Mouse (Mus musculus) E14TG2a.4 (cell line): ENCODE results near the gene Sgms1.
A peak's percentile ranks its signal among the peaks of the same experiment; 100 is the strongest.

Source experiments
- H3K27me3 ChIP-seq: 2 replicates; pipeline ENCODE4 v1.6.1; 2014; ENCODE audit warnings: low read length, control low read depth; ENCODE audit not compliant: insufficient read depth
- H3K36me3 ChIP-seq: 2 replicates; pipeline ENCODE4 v1.6.1; 2014; ENCODE audit warnings: low read length, control low read depth; ENCODE audit not compliant: insufficient read depth
- H3K4me1 ChIP-seq: replicated peaks from 2 replicates; pipeline ENCODE4 v1.6.1; 2014; ENCODE audit warnings: low read depth, low read length, control low read depth
- H3K4me3 ChIP-seq: replicated peaks from 2 replicates; pipeline ENCODE4 v1.5.1; 2014; ENCODE audit warnings: mild to moderate bottlenecking, low read length
- H3K9me3 ChIP-seq: 2 replicates; pipeline ENCODE4 v1.6.1; 2014; ENCODE audit warnings: low read length, control low read depth
- CTCF ChIP-seq: conservative IDR thresholded peaks from 2 replicates; pipeline ENCODE4 v1.5.1; 2014; ENCODE audit warnings: low read length
- NANOG ChIP-seq: IDR thresholded peaks from 2 replicates; pipeline ENCODE4 v1.6.1; 2014; ENCODE audit warnings: borderline replicate concordance, low read length, mixed read lengths
- POU5F1 ChIP-seq: IDR thresholded peaks from 2 replicates; pipeline ENCODE4 v1.6.1; 2014; ENCODE audit warnings: low read length, borderline replicate concordance

Sgms1 gene

DNA sequence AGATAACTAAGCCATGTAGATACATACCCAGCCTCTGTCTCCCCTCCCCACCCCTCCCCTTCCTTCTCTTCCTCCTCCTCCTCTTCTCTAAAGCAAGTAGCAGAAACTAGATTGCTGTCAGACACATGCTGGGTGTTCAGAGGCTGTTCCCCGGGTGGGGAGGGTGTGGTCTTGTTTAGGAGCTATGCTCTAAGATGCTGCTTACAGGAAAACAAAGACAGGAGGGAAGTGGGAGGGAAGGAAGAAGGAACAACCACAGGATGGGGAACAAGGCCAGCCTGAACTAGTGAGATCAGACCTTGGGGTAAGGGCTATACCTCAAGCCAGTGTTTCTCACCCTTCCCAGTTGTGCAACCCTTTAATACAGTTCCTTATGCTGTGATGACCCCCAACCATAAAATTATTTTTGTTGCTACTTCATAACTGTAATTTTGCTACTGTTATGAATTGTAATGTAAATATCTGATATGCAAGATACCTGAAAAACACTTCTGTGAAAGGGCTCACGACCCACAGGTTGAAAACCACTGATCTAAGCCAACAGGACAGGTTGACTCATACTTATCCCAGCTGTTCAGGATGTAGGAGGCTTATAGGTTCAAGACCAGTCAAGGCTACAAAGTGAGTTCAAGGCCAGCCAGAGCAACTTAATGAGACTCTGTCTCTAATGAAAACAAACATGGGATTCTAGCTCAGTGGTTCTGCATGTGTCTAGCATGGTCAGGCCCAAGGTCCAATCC, 61.3 kb downstream of the Sgms1 start:
- Histone ChIP-seq H3K27me3 (no peaks in the 10 kb centered on the region), H3K9me3 (no peaks in the 10 kb centered on the region), H3K4me1 (peaks cover 39% of the 10 kb centered on the region), H3K4me3 (no peak overlapping the region), H3K36me3 (no peaks in the 10 kb centered on the region)
- TF ChIP-seq CTCF (no peak), NANOG (no peak)

DNA sequence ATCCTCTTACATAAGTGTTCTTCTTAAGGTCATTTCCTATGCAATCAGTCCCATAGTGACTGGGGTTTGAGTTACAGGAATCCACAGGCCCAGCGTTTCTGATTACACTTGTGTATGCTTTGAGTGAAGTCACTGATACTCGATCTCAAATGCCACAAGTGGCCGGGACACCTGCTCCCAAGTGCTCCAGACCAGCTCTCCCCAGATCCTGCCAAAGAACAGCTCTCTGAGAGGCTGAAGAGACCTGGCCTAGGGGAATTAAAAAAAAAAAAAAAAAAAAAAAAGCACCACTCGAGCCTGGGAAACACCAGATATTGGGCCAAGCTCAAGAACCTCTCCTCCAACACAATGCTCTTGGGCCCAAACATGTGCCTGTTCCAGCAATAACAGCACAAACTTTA, 62.9 kb downstream of the Sgms1 start:
- H3K4me3 ChIP-seq = no peak overlapping the region
- H3K27me3 ChIP-seq = no peaks in the 10 kb centered on the region
- H3K9me3 ChIP-seq = no peaks in the 10 kb centered on the region
- no peaks in the 10 kb centered on the region for H3K36me3 ChIP-seq
- TF ChIP-seq NANOG = no peak
- no peak for TF ChIP-seq CTCF
- no peak for TF ChIP-seq POU5F1
- H3K4me1 ChIP-seq = peaks cover 50% of the 10 kb centered on the region

DNA sequence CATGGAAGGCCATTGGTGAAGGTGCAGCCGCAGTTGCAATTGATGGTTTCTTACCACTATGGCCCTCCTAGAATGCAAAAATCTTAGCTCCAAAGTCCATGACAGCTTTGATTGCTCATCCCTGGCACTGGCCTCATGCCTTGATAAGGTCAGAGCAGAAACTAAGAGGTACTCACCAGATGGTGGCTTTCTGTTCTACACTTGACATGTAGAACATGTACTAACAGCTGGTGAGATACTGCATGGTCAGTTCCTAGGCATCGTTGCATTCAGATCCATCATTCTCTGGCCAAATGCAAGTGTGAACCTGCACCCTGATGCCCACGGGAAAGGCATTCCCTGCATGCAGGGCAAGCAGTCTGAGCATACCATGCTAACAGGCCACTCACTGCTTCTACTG, 63.4 kb downstream of the Sgms1 start:
- no peaks in the 10 kb centered on the region for H3K27me3 ChIP-seq
- H3K4me1 ChIP-seq = peaks cover 53% of the 10 kb centered on the region
- TF ChIP-seq POU5F1 (no peak), NANOG (no peak), CTCF (no peak)
- H3K9me3 ChIP-seq = no peaks in the 10 kb centered on the region
- no peak overlapping the region for H3K4me3 ChIP-seq
- no peaks in the 10 kb centered on the region for H3K36me3 ChIP-seq

DNA sequence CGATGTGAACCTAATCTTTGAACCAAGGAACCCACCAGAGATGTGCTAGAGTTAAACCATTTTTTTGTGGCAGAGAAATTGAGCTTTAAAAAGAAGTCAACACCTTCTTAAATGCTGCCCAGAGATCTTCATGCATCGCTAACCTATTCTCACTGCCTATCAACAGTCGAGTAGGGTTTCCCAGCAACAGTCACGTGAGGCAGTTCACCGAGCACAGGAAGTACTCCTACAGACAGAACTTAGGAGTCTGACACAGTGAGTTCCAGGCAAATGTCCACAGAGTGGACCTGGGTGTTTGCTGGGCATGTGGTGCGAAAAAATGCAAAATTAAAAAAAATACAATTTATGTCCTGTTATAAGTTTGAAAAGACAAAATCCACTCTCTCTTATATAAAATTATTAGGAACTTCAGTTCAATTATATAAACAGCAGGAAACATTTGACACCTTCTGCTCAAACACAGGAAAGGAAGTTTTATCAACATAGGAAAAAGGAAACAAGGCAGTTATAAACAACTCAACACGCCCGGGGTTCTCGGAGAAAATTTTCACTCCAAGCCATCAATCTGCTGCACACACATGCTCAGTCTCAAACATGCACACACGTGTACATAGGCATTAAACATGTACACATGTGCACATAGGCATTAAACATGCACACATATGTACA, 64.3 kb downstream of the Sgms1 start:
- Histone ChIP-seq H3K36me3 (no peaks in the 10 kb centered on the region), H3K4me3 (no peak overlapping the region), H3K4me1 (peaks cover 59% of the 10 kb centered on the region), H3K9me3 (no peaks in the 10 kb centered on the region), H3K27me3 (no peaks in the 10 kb centered on the region)
- TF ChIP-seq POU5F1 (no peak), NANOG (no peak)

DNA sequence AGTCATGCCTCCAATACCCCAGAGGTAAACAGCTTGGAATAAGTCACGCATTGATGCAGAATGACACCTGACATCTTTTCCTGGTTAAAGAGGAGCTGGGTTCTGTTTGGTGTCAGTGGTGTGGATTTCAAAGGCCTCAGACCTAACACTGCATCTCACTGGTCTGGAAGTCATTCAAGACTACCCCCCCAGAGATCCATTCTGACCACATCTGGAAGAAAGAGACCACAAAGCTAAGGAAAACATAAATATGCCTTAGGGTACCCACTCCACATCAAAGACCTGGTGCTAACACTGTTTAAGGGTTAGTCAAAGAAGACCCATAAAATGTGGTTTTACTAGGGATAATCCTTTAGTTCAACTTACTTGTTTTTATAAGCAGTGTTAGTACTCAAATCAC, 65.0 kb downstream of the Sgms1 start:
- peaks cover 66% of the 10 kb centered on the region for H3K4me1 ChIP-seq
- H3K4me3 ChIP-seq = no peak overlapping the region
- no peaks in the 10 kb centered on the region for H3K27me3 ChIP-seq
- TF ChIP-seq CTCF (no peak), NANOG (no peak), POU5F1 (no peak)
- no peaks in the 10 kb centered on the region for H3K9me3 ChIP-seq
- no peaks in the 10 kb centered on the region for H3K36me3 ChIP-seq

DNA sequence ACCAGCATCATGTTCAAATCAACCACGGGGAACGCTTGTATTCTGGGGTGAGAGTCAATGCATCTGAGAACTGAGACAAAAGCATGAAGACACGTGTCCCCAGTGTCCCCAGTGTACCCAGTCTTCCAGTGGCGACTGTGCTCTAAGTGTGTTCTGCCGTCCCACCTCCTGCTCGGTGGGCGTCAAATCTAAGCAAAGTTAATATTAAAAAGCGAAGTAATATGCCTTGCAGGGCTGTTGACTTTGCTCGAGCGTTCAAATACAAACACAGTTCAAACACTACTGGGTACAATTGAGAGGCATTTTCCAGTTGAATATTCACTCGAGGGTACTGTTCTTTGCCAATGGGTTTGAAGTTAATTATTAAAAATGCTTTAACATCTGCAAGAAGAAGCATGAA, 66.4 kb downstream of the Sgms1 start:
- Histone ChIP-seq H3K4me3 (no peak overlapping the region), H3K9me3 (no peaks in the 10 kb centered on the region), H3K27me3 (no peaks in the 10 kb centered on the region), H3K4me1 (peaks cover 70% of the 10 kb centered on the region), H3K36me3 (no peaks in the 10 kb centered on the region)
- TF ChIP-seq CTCF (no peak), POU5F1 (no peak), NANOG (no peak)

DNA sequence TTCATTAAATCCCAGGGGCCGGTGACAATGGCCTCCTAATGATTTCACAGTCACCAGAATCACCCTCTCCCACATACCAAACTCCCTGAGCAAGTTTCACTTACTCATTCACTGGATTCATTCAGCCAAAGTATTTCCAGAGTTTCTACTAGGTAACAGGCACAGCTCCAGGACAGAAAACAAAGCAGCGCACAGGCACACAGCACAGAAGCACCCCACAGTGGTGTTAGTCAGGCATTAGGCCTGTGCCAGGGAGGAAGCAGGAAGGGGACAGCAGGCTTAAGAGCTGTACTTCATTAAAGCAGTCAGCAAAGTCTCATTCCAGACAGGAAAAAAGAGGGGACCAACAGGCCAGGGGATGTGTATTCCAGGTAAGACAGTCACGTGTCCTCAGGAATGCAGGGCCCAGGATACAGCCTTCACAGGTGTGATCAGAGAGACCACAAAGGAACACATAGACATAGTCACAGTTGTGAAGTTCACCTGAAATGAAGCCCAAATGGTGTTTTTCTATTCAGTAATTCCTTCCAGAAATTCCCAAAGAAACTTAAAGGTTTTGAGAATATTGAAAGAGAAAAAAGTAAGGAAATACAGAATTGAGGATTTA, 67.0 kb downstream of the Sgms1 start:
- Histone ChIP-seq H3K9me3 (no peaks in the 10 kb centered on the region), H3K36me3 (no peaks in the 10 kb centered on the region), H3K27me3 (no peaks in the 10 kb centered on the region), H3K4me1 (peaks cover 66% of the 10 kb centered on the region), H3K4me3 (no peak overlapping the region)
- TF ChIP-seq POU5F1 (no peak), NANOG (no peak), CTCF (no peak)

DNA sequence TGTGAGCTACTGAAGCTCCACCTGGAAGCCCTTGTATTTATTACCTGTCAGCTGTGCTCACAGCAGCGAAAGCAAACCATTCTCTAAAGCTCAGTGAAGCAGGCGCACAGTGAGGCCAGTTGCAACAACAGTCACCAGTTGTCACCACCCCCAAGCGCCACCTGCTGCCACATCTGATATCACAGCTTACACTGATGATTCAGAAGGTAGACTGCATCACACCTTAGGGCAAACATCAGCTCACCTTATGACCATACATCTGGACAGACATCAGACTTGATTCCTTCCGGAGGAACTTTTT, 69.2 kb downstream of the Sgms1 start:
- no peaks in the 10 kb centered on the region for H3K9me3 ChIP-seq
- TF ChIP-seq NANOG (no peak), POU5F1 (no peak), CTCF (peak; percentile 31; the same call in 1 of the 2 replicates)
- H3K27me3 ChIP-seq = no peaks in the 10 kb centered on the region
- no peak overlapping the region for H3K4me3 ChIP-seq
- H3K4me1 ChIP-seq = peaks cover 68% of the 10 kb centered on the region
- no peaks in the 10 kb centered on the region for H3K36me3 ChIP-seq
